Mouse (Mus musculus): ENCODE data around the gene Nup62cl. TPM values are rescaled to one million over a fixed set of nuclear protein-coding genes. Genes with fewer than 3 reads are reported as not detected.

The Nup62cl gene
- not detected for polyA plus RNA-seq (2017; shearing (Covaris generic))

GRCm38 (mm10) chrX:140062135-140062975 is at the start of gene Nup62cl, which contains the start of gene Pih1h3b:
Nup62cl (minus strand) TSS chrX:140062712.
Pih1h3b (plus strand) TSS chrX:140062879.
- peak; percentile 77 for ATAC-seq

GRCm38 (mm10) chrX:140094066-140094465 is 31.6 kb upstream of the Nup62cl start:
- ATAC-seq: no peak

GRCm38 (mm10) chrX:140082535-140082934 is 20.0 kb upstream of the Nup62cl start:
- no peak for ATAC-seq

- ATAC-seq: no peak
These were observed 1.3 kb downstream of the Nup62cl start for GRCm38 (mm10) chrX:140060886-140061874.

GRCm38 (mm10) chrX:139998691-139999065 is 63.8 kb downstream of the Nup62cl start:
- ATAC-seq: peak; percentile 6

- ATAC-seq: peak; percentile 100
These were observed 64.5 kb downstream of the Nup62cl start, which contains the start of gene Rbm41 for GRCm38 (mm10) chrX:139997740-139998690. Rbm41 (minus strand) TSS chrX:139998595.

GRCm38 (mm10) chrX:139982115-139982514 is 80.4 kb downstream of the Nup62cl start:
- ATAC-seq: no peak

Other genes starting within 250 kb of the Nup62cl start
- gene Morc4, start 191.0 kb downstream of the Nup62cl start, polyA plus RNA-seq (2017; shearing (Covaris generic)): not detected
- gene Rbm41, start 64.1 kb downstream of the Nup62cl start, polyA plus RNA-seq (2017; shearing (Covaris generic)): 1 to 10 TPM; 5.4 to 9.5 (median 7.1) TPM
- not detected for gene Pih1h3b, start 167 bp upstream of the Nup62cl start, polyA plus RNA-seq (2017; shearing (Covaris generic))

Data from inflammation-experienced regulatory T-cells, adult 6 months (primary cell).